Mouse (Mus musculus): ENCODE results near the gene Fmod. TPM values are rescaled to one million over a fixed set of nuclear protein-coding genes. Genes with fewer than 3 reads are reported as not detected.

Gene Fmod
- polyA plus RNA-seq, 1 experiment from 2014 or later = 23.3 TPM

Other genes starting within 250 kb of the Fmod start
- gene Atp2b4, start 236.2 kb upstream of the Fmod start, polyA plus RNA-seq (2015; fragmentation: Nextera tagmentation; extraction: Ambion mirVana) = 11.2 and 13.6 TPM in 2 replicates
- gene Optc, start 129.3 kb upstream of the Fmod start, polyA plus RNA-seq (2015; fragmentation: Nextera tagmentation; extraction: Ambion mirVana) = 0.18 and 0.36 TPM in 2 replicates
- 4.0 and 5.8 TPM in 2 replicates for gene Prelp, start 115.8 kb upstream of the Fmod start, polyA plus RNA-seq (2015; fragmentation: Nextera tagmentation; extraction: Ambion mirVana)
- gene Btg2, start 41.9 kb downstream of the Fmod start, polyA plus RNA-seq (2015; fragmentation: Nextera tagmentation; extraction: Ambion mirVana) = 36.9 and 45.4 TPM in 2 replicates
- gene Chit1, start 74.0 kb downstream of the Fmod start, polyA plus RNA-seq (2015; fragmentation: Nextera tagmentation; extraction: Ambion mirVana) = 0.42 TPM in 2 replicates
- gene Chil1, start 144.9 kb downstream of the Fmod start, polyA plus RNA-seq (2015; fragmentation: Nextera tagmentation; extraction: Ambion mirVana) = 0.77 and 0.96 TPM in 2 replicates
- 0.28 and 0.76 TPM in 2 replicates for gene Mybph, start 156.2 kb downstream of the Fmod start, polyA plus RNA-seq (2015; fragmentation: Nextera tagmentation; extraction: Ambion mirVana)
- 18.5 and 20.5 TPM in 2 replicates for gene Adora1, start 198.2 kb downstream of the Fmod start, polyA plus RNA-seq (2015; fragmentation: Nextera tagmentation; extraction: Ambion mirVana)

Measured in heart, embryonic 15.5 days (tissue).